Mouse (Mus musculus): ENCODE measurements around the gene Mt2. TPM values are rescaled to one million over a fixed set of nuclear protein-coding genes. Genes with fewer than 3 reads are reported as not detected.
A peak's percentile ranks its signal among the peaks of the same experiment; 100 is the strongest.

The Mt2 gene
- total RNA-seq, 2 experiments from 2014 or later = 61.6 to 106 TPM

- peak; percentile 36 for DNase-seq
These were observed 26.9 kb downstream of the Mt2 start for GRCm38 (mm10) chr8:94199202-94199869.

- no peak for DNase-seq
These were observed 31.6 kb downstream of the Mt2 start for GRCm38 (mm10) chr8:94204043-94204442.

GRCm38 (mm10) chr8:94205736-94206135, 33.3 kb downstream of the Mt2 start:
- DNase-seq = peak; percentile 30

GRCm38 (mm10) chr8:94206256-94206655, 33.8 kb downstream of the Mt2 start:
- DNase-seq = no peak

GRCm38 (mm10) chr8:94207491-94207890, 35.0 kb downstream of the Mt2 start:
- no peak for DNase-seq

GRCm38 (mm10) chr8:94209639-94210038, 37.2 kb downstream of the Mt2 start:
- no peak for DNase-seq

- no peak for DNase-seq
These were observed 37.8 kb downstream of the Mt2 start for GRCm38 (mm10) chr8:94210225-94210624.

GRCm38 (mm10) chr8:94213819-94214218, 41.4 kb downstream of the Mt2 start:
- no peak for DNase-seq

- peak; percentile 99 for DNase-seq
These were observed 42.0 kb downstream of the Mt2 start, which contains the start of gene Nup93 for GRCm38 (mm10) chr8:94214252-94215173. Gene Nup93, plus strand, starts transcription at chr8:94214564.

Other genes starting within 250 kb of the Mt2 start
- gene Amfr, start 159.8 kb upstream of the Mt2 start, total RNA-seq (2021) = 10 to 100 TPM; 78.0 to 83.5 TPM
- gene Nudt21, start 135.6 kb upstream of the Mt2 start, total RNA-seq (2021) = 10 to 100 TPM; 10.5 to 11.9 TPM
- gene Ogfod1, start 135.5 kb upstream of the Mt2 start, total RNA-seq (2021) = 10 to 100 TPM; 21.5 to 22.8 TPM
- gene Bbs2, start 73.7 kb upstream of the Mt2 start, total RNA-seq (2021) = 1 to 10 TPM; 1.5 to 2.3 TPM
- not detected for gene Mt4, start 35.5 kb upstream of the Mt2 start, total RNA-seq (2021)
- 1 to 10 TPM; 5.0 to 5.1 TPM for gene Mt3, start 20.1 kb upstream of the Mt2 start, total RNA-seq (2021)
- gene Mt1, start 6.4 kb downstream of the Mt2 start, total RNA-seq (2021) = 10 to 100 TPM; 63.7 to 91.7 TPM
- 10 to 100 TPM in 1 of 2 experiments, 1 to 10 TPM in 1; 9.8 to 10.1 TPM for gene Nup93, start 41.9 kb downstream of the Mt2 start, total RNA-seq (2021)
- gene Slc12a3, start 156.5 kb downstream of the Mt2 start, total RNA-seq (2021) = not detected
- 10 to 100 TPM; 78.0 to 80.1 TPM for gene Herpud1, start 213.8 kb downstream of the Mt2 start, total RNA-seq (2021)

All from gastrocnemius, postnatal 25 days (tissue).